Mouse (Mus musculus): ENCODE results near the gene Rhbdl1.
"Not testable (repeated sequence)": the region's sequence is repeated elsewhere in the genome, so short reads cannot be mapped to it uniquely, and the experiment has no call there.

The Rhbdl1 gene

DNA sequence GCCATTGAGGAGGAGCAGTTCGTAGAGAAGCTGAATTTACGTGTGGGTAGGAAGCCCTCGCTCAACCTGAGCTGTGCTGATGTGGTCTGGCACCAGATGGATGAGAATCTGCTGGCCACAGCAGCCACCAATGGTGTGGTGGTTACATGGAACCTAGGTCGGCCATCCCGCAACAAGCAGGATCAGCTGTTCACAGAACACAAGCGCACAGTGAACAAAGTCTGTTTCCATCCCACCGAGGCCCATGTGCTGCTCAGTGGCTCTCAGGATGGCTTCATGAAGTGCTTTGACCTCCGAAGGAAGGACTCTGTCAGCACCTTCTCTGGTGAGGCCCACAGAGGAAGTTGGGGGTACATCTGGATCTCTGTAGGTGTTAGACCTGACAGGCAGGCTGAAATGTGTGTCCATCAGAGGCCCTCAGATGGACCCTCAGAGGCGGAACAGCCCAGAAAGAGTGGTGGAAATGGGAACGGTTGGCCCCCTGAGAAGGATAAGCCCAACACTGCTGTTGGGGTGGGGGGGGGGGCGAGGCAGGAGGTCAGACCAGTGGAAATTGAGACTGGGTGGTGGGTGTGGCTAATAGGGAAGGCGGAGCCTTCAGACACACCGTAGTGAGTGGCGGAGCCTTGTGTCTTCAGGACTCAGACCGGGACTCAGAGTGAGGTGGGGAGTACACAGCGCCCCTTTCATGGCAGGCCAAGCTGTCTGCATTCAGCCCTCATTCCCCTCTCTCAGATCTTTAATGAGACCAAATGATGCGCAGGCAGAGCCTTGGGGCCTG is 12.5 kb downstream of the Rhbdl1 start:
- no peak for DNase-seq

- DNase-seq: peak; percentile 86
Measured at GRCm38 (mm10) chr17:25823452-25823851, 13.6 kb downstream of the Rhbdl1 start, which contains the start of gene Wdr24. TSS of gene Wdr24 (plus strand) at chr17:25823627.

GRCm38 (mm10) chr17:25818851-25819780 is 18.0 kb downstream of the Rhbdl1 start:
- DNase-seq: no peak

DNA sequence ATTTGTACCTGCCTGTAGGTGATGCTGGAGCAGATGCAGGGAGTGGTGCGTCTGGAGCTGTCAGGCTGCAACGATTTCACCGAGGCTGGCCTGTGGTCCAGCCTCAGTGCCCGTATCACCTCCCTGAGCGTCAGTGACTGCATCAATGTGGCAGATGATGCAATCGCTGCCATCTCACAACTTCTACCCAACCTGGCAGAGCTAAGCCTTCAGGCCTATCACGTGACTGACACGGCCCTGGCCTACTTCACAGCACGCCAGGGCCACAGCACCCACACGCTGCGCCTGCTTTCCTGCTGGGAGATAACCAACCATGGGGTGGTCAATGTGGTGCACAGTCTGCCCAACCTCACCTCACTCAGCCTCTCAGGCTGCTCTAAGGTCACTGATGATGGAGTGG is 19.4 kb downstream of the Rhbdl1 start:
- DNase-seq: no peak

DNA sequence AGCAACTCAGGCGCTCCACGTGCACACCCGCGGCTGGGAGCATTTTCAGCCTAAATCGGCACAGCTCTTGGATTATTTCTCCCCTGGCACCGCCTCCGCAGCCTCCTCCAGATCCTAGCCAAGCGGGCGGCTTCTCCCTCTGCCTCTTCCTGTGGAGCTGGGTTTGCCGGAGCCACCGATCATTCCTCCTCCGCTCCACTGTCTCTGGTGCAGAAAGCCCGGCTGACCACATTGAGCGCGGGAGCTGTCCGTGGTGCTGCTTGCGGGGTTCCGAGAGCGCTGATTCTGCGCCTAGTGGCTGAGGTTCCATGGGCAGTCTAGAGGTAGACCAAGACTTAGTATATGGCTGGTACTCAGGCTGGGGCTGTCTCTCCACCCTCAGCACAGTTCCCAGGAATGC is 23.6 kb downstream of the Rhbdl1 start:
- peak; percentile 85 for DNase-seq

GRCm38 (mm10) chr17:25810890-25811289 is 26.2 kb downstream of the Rhbdl1 start:
- no peak for DNase-seq

DNA sequence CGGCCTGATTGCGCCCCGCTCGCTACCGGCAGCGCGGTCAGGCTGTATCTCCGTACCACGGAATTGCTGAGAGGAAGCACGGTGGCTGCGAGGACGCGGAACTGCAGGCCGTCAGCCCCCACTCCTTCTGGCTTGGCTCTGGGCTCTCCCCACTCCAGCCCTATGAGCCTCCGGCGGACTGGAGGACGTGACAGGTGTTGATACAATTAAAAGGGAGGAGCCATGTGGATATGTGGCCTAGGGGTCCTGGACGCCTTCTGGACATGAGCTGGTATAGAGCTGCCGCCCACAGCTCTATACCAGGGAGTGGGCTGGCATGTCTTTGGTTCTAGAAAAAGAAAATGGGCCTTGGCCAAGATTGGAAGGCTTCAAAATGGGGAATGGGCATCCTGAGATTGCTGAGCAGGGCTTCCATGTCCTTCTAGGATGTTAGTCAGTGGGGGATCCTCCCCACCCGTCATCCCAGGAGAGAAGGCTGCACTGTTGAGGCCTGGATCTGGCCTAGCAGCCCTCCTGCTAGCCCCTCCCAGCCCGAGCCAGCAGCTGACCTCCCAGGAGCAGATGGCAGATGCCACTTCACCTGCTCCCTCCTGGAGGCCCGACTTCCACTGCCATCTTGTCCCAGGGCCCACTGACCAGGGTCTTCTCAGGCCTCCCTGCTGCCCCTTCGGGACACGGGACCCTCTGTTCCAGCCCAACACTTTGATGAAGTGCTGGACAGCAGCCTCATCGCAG is 27.3 kb downstream of the Rhbdl1 start:
- no peak for DNase-seq

- peak; percentile 64 for DNase-seq
Measured at GRCm38 (mm10) chr17:25808789-25809605, 28.1 kb downstream of the Rhbdl1 start, which contains the start of gene Fbxl16. TSS of gene Fbxl16 (plus strand) at chr17:25809085.

- DNase-seq: no peak
Measured at GRCm38 (mm10) chr17:25808028-25808427, 29.1 kb downstream of the Rhbdl1 start.

DNA sequence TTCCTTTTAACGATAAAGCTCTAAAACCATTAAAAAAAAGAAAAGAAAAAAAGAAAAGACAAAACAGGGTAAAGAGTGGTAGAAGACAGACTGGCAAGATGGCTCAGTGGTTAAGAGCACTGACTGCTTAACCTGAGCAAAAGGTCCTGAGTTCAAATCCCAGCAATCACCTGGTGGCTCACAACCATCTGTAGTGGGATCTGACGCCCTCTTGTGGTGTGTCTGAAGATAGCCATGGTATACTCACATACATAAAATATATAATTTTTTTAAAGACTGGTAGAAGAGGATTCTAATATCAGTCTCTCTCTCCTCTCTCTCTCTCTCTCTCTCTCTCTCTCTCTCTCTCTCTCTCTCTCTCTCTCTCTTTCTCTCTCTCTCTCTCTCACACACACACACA is 29.6 kb downstream of the Rhbdl1 start:
- DNase-seq: not testable (repeated sequence)

DNA sequence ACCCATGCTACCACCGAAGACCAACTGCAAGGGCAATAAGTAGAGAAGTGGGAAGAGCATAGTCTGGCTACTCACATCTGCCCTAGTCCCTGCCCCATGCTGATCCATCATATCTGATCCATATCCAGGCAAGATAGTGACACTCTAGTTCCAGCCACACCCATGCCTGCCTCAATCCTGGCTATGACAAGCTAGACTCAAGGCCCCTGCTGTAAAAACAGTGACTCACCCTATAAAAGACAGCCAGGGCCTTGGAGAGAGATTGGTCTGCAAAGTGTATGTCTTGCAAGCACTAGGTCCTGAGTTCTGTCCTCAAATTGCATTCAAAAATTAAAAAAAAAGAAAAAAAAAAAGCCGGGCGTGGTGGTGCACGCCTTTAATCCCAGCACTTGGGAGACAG is 30.6 kb downstream of the Rhbdl1 start:
- DNase-seq: no peak

GRCm38 (mm10) chr17:25802825-25803517 is 34.1 kb downstream of the Rhbdl1 start:
- DNase-seq: no peak

- DNase-seq: peak; percentile 90
Measured at GRCm38 (mm10) chr17:25801029-25801428, 36.1 kb downstream of the Rhbdl1 start.

DNA sequence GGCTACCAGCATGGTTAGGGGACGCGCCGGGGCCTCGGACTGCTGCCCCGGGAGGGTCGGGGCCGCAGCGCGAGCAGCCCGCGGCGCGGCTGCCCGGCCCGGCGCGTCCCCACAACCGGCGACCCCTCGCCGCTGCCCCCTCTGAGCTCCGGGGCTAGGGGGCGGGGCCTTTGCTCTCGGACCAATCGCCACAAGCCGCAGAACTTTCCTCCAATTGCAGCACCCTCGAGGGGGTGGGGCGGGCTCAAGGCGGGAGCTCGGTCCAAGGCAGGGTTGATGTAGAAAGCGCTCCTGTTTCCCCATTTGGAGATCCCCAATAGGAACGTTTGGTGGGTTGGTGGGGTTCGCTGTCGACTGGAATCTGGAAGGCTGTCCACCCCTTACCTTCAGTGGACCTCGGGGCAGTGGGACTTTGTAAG is 40.1 kb downstream of the Rhbdl1 start, which contains the start of gene Metrn:
Gene Metrn, minus strand, starts transcription at position 186 of the 419 bp plus-strand sequence.
- peak; percentile 85 for DNase-seq

GRCm38 (mm10) chr17:25796211-25796771 is 40.8 kb downstream of the Rhbdl1 start:
- DNase-seq: no peak

GRCm38 (mm10) chr17:25795609-25796092 is 41.4 kb downstream of the Rhbdl1 start, which contains the start of gene AC134908.4:
TSS of gene AC134908.4 (minus strand) at chr17:25795659.
- DNase-seq: peak; percentile 79

DNA sequence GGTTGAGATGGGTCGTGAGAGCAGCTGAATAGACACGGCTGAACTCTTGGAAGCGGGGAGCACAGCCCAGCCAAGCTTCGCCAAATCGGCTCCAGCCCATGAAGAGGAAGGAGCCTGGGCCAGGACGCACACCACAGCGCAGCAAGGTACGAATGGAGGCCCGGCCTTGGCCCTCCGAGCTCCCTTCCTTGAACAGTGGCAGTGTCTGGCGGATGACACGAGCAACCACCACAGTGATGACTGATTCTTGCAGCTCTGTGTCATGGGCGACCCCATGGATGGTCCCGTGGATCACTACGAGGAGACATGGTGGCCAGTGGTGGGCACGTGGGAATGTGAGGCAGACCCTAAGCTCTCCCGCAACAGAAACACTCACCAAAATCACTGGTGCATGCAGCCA is 42.1 kb downstream of the Rhbdl1 start:
- DNase-seq: no peak

GRCm38 (mm10) chr17:25794197-25794596 is 42.9 kb downstream of the Rhbdl1 start:
- DNase-seq: no peak

- DNase-seq: peak; percentile 82
Measured at GRCm38 (mm10) chr17:25792615-25793014, 44.5 kb downstream of the Rhbdl1 start, which contains the start of gene Fam173a. TSS of gene Fam173a (minus strand) at chr17:25792901.

GRCm38 (mm10) chr17:25791843-25792527 is 45.1 kb downstream of the Rhbdl1 start:
- peak; percentile 81 for DNase-seq

Data from kidney, adult 9 months (tissue).